Mouse (Mus musculus) CD4-positive, CD25-positive, alpha-beta regulatory T cell, adult 2 months (primary cell): ENCODE measurements around the gene Dapk1.
"Not testable (repeated sequence)": the region's sequence is repeated elsewhere in the genome, so short reads cannot be mapped to it uniquely, and the experiment has no call there.

ENCODE experiments used
- DNase-seq: peaks from one replicate; pipeline ENCODE4 v3.0.0-alpha.2; 2012; ENCODE audit warnings: low read depth, low spot score

Dapk1 gene

DNA sequence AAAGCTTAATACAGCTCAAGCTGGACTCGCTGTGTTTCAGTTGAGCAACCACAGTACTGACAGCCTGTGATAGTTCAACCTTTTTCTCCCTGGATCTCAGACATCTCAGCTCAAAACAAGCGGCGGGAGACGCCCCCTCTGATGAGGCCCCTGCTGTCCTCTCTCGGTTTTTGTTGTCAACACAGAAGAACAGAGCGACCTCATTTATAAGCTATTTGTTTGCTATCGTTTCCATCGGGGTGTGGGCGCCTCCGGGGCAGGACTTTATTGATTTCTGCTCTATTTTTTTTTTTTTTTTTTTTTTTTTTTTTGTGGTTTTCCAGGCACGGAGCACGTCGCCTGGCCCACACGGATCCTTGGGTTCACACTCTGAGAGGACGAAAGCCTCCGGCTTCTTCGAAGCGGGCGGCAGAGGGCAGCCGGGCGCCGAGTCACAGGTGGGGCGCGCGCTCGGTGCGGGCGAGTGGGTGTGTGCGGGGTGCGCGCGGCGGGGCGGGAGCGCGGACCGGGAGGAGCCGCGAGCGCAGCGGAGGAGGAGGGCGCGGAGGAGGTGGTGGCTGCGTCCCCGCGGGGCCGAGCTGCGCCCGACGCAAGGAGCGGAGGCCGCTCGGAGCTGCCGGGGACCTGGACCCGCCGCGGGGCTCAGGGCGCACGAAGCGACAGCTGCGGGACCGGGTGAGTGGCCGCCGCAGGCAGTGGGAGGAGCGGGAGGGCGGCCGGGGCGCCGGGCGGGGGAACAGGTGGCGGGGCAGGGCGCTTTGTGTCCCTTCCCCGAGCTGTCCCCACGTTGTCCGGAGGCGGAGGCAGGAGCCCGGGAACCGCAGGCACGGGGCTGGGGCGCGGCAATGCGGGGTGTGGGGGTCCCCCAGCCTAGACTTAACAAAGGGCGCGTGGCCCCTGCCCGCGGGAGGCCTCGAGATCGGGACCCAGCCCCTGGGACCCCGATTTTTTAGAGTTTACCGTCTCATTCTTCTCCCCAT lies at the start of gene Dapk1:
TSS of gene Dapk1 (plus strand) at position 512 of the 980 bp plus-strand sequence.
- DNase-seq = peak; percentile 84

DNA sequence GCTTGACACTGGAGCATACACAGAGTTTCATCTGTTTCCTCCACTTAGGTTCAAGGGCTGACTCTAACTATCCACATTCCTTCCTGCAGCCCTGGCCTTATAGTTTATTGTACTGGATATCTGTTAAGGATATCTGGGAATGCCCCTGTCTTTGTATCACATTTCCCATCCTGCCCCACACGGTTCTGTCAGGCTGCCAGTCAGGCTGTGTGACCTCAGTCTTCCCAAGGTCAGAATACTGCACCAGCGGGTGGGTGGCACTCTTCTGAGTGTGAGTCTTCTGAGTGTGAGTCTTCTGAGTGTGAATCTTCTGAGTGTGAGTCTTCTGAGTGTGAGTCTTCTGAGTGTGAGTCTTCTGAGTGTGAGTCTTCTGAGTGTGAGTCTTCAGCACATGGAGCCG lies 48.4 kb upstream of the Dapk1 start:
- DNase-seq = no peak

DNA sequence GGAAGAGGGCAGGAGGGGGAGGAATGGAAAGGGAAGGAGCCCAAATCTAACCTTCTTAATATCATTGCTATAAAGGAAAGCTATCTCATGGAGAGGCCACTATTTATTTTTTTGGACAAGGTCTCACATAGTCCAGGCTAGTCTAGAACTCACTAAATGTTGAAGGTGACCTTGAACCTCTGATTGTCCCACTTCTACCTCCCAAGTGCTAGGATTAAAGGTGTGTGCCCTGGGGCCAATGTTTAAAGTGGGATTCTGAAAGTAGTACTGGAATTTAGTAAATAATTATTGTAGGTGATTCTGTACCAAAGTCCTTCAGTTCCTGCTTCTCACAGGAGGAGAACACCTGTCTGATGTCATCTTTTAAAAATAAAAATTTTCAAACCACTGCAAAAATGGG lies 45.3 kb upstream of the Dapk1 start:
- DNase-seq = no peak

DNA sequence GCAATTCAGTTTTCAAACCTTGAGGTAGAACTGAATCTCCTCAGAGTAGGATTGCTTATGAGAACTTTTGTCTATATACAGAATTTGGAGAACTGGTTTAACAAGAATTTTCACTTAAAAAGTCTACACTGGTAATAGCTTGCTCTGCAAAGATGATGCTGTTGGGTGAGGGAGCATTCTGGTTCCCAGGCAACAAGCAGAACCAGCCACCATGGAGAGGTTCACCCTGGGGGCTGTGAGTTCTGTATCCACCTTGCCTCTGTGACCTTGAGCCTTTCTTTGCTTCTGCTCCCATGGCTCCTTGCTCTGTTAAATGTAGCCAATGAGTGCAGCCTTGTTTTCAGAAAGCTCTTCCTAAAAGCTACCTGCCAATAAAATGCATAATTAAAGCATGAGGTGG lies 44.8 kb upstream of the Dapk1 start:
- DNase-seq = no peak

DNA sequence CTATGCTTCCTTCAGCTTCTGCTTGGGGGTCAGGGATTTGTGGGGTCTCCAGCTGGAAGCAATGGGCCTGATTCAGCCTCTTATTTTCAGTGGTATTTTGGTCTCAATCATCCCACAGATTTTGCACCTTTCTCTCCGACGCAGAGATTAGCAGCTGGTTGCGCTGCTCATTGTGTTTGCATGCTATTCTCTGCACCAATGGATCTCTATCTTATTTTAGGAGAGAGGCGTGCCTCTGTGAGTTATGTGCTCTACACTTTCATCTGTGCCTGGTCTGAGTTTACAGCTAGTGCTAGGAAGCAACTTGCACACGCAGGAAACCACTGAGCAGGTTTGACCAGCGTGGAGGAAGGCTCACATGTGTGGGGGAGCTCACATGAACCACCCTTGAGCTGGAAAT lies 37.4 kb upstream of the Dapk1 start:
- DNase-seq = no peak

DNA sequence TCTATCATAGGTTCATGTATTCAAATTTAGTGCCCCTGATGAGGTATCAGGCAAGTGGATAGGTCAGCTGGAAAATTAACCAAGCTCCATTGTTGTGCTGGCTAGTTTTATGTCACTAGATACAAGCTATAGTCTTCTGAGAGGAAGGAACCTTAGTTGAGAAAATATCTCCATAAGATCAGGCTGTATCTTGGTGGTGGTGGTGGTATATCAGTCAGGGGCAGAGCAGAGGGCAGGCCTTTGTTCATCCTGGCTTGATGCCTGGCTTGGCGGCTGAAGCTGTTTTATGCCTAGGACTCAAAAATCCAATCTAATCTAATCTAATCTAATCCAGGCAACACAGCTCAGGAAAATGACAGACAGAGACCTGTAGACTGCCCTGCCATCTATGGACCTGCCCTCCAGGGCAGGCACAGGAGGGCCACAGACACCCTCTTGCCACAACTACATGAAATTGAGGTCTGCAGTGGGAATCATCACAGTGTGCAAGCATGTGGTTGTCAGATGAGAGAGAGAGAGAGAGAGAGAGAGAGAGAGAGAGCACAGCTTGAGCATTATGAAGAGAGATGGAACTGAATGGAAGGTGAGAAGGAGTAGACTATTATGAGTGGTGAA lies 32.7 kb upstream of the Dapk1 start:
- DNase-seq = no peak

DNA sequence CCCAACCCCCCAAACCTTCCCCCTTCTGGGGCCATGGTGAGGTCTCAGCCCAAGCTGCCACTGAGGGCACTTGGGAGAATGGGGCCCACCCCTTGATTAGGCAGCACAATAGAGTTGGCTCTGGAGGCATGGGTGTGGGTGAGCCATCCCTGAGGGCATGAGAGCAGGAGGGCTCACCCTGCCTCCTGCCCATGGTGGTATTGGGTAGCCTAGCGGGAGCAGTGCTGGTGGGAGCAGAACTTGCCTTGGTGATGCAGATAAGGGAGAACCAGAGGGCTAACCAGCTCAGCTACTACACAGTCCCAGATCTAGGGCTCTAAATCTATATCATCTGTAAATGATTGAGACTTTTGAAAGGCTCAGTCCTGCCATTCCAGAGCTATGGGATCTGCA lies 32.2 kb upstream of the Dapk1 start:
- no peak for DNase-seq

DNA sequence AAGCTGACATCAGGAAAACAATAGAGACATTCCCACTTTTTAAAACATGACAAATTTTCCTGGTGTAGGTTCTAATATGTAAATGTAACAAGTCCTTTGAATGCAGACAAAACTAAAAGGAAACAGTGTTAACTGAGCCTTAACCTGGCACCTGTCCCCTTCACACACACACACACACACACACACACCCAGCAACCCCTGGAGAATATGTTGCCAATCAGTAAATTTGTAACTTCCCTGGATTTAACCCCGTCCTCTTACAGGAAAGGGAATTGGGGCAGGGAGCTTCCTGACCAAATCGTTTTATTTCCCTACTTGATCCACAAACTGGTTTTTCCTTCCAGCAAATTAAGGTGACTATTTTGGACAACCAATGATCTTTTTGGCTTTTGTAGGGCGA lies 28.2 kb upstream of the Dapk1 start:
- no peak for DNase-seq

DNA sequence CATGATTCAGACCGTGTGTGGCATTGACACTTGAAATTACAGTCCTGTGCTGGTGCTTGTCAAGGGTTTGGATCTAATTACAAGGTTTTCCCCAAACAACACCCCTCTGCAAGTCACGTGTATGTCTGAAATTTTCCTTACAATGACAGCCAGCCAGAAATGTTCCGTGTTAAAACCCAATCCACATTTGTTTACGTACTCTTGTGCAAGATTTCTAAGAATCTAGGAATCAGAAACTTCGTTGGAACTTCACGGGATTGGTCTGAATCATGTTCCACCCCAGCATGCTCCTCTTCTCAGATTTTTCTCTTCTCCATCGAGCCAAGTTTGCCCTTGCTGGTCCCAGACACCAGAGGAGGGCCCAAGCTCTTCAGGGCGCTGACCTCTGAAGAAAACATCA lies 27.8 kb upstream of the Dapk1 start:
- no peak for DNase-seq

DNA sequence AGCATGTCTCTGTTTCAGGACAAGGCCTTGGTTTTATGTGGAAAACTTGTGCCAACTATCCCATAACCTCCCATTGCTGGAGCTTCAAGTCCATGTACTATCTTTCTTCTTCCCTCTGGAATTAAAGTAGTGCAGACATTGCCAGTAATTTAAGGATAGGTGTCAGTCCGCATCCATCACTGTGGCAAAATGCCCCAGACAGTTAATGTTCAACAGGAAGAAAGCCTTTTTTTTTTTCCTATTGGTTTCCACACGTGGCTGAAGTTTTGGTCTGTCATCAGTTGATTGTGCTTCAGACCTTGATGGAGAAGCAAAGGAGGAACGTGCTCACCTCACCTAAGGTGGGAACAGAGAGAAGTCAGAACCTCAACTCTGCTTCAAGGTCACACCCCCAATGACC lies 23.2 kb upstream of the Dapk1 start:
- DNase-seq = no peak

DNA sequence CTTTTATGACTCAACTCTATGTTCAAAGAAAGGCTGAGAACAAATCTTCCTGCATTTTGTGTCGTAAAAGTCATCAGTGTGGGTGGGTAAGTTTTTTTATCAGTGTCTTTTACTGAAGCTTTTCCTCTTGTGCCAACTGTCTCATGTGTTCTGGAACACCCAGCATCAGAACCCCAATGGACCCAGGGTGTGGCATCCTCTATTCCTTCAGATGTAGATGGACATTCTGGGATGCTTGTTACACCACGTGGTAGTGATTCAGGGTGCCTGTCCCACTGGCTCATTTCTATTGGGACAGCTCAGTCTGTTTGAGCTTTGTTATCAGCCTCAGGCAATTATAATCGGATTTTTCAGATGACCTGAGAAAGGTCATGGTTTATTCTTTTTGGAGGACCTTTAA lies 6.9 kb upstream of the Dapk1 start:
- DNase-seq = no peak

DNA sequence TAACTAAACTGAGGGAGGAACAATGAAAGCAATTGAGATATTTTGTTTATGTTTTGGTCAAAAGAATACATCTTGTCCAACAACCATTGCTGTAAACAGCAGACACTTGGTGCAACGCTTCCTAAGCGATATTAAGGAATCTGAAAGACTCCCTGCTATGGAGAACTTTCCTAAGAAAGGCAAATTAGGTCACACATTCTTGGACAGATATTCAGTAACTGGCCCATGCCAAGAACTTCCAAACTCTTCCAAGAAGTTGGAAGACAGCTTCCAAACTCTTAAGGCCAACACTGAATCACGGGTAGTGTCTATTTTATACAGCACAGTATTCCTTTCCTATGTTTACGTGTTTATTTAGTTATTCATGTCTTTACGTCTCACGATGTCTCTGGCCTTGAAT lies 6.2 kb upstream of the Dapk1 start:
- DNase-seq = no peak

DNA sequence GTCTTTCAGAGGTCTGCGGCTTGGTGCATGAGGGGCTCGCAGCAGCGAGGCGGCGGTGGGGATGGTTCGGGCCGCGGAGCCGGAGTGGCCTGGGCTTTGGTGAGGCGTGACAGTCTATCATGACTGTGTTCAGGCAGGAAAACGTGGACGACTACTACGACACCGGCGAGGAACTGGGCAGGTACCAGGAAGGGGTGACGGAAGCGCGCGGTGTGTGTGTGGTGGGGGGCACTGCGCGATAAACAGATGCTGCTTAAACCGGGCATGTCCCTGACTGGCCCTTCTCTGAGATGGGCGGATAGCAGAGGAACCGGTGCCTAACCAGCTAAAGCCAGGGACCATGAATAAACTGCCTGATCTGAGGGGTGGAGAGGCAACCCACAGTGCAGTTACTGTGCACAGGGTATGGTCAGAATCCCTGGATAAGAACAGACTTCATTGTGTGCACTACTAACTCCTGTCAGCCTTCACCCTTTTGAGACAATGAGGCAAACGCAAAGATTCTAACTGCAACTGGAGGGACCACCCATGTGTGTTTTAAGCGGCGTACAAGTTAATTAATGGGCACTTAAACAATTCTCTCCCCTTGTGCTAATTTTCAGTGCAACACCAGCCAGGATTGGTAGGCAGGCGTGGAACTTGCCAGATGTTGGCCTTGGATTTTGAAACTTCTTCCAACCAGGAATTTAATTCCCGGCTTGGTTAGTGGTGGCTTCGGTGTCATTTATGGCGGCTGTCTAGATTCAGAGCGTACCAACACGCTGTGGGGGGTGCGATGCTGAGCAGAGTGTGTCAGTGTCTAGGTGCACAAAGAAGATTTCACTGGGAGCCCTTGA lies 887 bp downstream of the Dapk1 start:
- DNase-seq = peak; percentile 54

DNA sequence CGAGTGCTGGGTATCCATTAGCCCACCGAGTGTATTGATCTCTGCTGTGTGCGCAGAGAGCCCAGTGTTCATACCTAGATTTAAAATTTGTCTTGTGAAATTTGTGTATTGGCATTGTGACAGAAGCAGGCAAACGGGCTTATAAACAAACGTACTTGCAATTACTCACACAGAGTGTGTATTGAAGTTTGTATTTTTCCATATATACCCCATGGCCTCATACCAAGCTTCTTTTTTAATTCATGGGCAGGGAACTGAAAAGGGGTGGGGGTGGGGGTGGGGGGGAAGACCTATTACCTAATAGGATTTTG lies 1.5 kb downstream of the Dapk1 start:
- no peak for DNase-seq

DNA sequence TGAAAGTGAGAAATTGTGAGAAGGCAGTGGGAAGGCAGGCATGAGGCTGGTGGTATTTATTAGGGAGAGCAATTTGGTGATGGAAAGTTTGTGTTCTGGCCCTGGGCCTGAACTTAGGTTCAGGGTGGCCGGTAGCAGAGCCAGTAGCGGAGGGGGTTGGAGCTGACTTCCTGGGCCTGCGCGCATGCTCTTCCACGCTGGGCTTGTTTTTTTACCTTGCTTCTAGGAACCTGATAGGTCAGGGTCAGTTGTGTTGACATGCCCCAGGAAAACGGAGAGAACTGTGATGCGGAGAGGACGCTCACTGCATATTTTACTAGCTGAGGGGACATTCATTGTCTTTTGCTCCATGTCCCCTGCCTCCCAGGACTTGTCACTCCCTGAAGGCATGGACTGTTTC lies 5.7 kb downstream of the Dapk1 start:
- no peak for DNase-seq

DNA sequence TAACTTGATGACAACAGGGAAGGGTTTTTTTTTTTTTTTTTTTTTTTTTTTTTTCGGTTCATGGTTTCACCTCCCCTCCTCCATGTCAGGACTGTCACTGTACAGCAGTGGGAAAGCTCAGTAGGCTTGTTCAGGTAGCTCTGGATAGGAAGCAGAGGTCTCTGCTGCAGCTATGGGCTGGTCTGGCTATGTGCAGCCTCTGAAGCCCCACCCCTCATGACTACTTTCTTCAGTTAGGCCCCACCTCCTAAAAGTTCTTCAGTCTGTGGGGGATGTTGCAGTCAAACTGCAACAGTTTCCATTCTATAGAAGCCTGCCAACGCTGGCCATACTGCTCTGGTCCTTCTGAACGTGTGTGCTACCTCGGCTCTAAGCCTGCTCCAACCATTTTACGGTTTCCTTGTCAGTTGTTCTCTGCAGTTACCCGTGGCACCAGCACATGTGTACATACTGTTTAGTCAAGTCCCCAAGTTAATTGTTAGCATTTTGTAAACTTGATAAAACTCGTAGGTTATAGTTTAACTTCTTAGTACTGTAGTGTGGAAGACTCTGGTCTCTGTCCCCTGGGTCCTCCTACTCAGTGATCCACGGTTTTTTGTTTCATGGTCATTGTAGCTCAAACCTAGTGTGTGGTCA lies 6.8 kb downstream of the Dapk1 start:
- DNase-seq = no peak

DNA sequence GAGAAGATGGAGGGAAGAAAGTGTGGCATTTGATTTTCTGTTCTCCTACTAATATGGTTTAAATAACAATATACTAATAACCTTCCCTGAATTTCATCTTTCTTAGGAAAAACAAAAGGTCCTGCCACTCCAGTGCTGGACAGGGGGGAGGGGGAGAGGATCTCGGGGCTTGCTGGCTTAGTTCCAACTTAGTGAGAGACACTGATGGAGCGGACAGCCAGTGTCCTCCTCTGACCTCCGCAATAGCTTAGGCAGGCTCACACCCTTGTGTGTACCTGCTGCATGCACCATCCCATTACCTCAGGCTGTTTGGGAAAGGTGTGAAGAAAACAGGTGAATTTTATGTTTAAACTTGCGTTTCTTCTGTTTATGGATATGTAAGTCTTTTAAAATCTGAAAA lies 7.5 kb downstream of the Dapk1 start:
- no peak for DNase-seq

DNA sequence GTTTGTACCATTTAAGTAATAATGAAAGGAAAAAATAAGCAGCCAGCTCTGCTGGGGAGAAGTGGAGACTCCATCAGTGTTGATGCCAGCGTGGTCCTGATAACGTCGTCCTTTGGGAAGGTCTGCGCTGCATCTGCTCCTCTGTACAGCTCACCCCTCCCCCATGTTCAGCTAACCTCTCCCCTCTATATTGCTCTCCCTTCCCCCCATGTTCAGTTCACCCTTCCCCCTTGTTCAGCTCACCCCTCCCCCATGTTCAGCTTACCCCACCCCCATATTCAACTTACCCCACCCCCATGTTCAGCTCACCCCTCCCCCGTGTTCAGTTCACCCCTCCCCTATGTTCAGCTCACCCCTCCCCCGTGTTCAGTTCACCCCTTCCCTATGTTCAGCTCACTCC lies 8.8 kb downstream of the Dapk1 start:
- no peak for DNase-seq

DNA sequence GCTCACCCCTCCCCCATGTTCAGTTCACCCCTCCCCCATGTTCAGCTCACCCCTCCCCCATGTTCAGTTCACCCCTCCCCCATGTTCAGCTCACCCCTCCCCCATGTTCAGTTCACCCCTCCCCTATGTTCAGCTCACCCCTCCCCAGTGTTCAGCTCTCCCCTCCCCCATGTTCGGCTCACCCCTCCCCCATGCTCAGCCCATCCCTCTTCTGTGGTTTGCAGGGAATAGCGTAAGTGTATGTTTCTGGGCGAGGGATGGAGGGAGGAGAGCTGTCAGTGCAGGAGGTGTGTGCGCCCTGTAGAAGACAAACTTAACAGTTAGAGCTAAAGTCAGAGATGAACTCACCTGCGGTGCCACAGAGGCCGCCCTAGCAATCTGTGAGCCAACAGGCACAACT lies 9.2 kb downstream of the Dapk1 start:
- not testable (repeated sequence) for DNase-seq

DNA sequence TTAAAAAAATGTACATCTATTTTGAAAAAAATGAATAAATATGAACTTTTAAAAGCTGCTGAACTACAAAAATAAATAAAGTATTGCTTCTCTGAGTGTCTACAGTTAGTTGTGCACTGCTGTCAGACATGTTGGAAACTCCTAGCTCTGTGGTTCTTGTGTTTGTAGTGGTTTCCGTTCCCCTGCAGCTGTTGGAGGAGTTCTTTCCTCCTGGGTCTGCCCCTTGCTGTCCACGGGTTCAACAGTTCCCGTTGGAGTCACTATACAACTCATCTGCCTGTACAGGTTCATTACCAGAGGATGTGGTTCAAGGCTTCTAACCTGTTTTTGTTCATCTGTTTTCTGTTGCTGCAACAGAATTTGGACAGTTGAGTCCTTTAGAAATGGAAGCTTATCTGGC lies 10.4 kb downstream of the Dapk1 start:
- peak; percentile 25 for DNase-seq

DNA sequence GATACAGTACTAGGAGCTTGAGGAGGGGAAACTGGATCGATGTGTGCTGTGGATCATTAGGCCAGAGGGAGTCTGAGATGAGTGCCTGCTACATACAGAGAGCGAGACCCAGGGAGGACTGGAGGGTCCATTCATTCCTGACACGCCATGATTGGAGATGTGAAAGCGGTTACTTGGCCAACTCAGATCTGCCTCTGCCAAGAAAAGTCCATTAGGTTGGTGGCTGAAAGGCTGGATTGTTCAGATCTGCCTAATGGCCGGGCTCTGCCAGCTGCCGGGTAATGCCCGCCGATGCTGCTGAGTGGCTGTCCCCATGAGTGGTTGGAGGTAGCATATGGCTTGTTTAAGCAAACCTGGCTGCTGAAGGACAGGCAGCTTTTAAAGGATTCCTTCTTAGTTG lies 12.4 kb downstream of the Dapk1 start:
- no peak for DNase-seq

DNA sequence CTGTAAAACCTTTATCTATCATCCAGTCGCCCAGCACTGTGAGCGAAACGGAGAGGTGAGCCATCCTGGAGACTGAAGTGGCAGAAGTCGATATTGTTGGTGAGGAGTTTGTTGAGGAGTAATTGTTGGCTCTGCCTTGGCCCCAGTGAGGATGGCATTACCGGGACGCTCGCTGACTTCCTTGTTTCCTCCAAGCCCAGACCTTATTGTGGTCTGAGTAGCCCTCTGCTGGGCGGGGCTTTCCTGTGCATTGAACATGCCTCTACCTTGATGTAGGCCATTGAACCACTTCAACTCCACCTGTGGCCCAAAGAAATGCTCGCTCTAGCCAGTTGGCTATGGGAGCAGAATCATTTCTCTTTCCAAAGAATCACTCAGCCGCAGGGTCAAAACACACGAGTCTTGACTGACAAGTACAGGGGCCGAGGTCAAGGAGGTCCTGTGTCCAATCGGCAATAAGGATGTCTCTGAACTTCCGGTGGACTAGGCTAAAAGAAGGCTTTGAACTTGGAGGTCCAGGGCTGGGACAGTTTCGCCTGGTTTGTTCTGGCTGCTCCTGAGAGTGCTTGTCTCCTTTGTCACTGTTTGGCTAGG lies 13.4 kb downstream of the Dapk1 start:
- no peak for DNase-seq
